Mouse (Mus musculus) thymus, postnatal 14 days (tissue): Measurements from ENCODE around the gene Mthfd1.

Experiments
- DNase-seq: peaks from one replicate; pipeline ENCODE4 v3.0.0; 2021

The Mthfd1 gene

DNA sequence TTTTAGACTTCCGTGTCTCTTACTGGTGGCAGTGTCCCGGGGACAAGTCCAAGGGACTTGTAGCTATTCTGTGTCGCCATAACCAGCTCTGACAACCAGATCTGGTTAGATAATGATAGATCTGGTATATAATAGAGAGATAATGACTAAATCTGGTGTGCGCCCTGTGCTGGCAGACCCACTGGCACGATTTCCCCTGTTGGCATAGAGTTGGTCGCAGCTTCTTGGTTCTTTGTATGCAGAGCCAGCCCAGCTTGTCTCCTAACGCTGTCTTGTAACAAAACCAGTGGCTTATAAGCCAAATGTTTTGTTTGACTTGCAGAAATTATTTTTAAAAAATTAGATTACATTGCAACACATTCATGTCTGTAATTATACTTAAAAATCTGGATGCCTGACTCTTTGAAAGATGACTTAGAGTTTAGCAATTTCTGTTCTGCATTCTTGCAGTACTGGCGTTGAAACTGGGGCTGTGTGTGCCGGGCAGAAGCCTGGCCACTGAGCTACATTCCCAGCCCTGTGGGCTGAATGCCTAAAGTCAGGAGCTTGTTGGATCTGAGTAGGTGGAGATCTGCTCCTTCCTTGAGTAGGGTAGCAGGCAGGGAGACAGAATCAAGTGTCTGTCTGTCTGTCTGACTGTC lies 9.3 kb downstream of the Mthfd1 start:
- no peak for DNase-seq

DNA sequence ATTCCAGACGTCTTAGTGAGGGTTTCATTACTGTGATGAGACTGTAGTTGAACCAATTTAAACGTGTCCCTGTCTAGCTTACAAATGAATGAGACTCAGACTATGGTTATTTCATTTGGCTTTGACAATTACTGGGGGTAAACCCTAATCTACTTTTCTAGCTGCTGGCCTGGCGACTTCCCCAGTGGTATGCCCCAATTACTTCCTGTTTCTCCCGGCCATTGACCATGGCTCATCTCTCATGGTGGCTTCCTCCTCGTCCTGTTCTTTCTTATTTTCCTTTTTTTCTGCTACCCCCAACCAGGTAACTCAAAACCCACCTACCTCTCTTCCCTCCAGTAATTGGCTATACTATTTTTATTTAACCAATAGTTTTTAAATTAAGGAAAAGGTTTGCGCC lies 9.9 kb downstream of the Mthfd1 start:
- DNase-seq, result no peak

DNA sequence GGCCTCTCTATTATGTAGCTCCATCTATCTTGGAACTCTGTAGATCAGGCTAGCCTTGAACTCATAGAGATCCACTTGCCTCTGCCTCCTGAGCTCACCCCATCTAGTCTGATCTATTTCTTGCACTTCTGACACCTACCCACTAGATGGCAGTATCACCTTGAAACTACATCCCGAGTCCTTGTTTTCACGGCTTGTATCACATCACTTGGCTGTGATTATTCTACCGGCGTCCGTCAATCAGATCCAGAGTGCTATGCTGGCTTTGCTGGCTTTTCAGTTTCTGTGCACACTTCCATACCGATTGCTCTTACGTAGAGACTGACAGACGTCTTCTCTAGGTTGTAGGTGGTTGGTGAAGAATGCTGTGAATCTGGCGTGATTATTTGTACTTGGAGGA lies 11.8 kb downstream of the Mthfd1 start:
- DNase-seq, result peak; percentile 33

DNA sequence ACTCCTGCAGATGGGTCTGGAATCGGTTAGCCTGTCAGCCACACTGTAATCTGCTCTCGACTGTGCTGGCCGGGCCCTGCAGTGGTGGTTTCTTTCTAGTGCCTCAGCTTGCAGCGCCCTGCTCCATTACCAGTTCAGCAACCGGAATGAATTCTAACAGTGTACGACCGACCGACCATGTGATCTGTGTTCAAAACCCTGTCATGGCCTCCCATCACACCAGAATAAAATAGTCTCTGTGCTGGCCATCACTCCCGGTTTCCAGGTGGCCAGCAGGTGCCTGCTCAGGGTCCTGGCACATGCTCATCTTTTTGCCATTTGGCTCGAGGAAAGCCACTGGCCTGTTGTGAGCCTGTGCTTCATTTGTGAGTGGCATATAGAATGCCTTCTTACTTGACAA lies 13.6 kb downstream of the Mthfd1 start:
- no peak for DNase-seq

DNA sequence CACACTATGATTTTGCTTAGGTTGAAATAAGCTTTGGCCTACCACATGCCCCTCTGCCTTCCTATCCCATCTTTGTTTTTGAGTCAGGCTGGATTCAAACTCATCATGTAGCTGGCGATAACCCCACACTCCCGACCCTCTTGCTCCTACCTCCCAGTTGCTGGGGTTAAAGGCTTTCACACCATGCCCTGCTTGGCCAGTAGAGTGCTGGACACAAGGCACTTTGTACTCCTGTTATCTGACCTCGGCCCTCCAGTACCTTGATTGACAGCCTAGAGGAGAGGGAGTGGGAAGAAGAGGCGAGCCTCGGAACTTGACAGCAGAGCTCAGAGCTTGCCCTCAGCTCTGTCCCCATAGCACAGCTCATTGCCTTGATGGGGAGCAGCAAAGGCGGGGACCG lies 14.1 kb downstream of the Mthfd1 start:
- DNase-seq, result no peak

DNA sequence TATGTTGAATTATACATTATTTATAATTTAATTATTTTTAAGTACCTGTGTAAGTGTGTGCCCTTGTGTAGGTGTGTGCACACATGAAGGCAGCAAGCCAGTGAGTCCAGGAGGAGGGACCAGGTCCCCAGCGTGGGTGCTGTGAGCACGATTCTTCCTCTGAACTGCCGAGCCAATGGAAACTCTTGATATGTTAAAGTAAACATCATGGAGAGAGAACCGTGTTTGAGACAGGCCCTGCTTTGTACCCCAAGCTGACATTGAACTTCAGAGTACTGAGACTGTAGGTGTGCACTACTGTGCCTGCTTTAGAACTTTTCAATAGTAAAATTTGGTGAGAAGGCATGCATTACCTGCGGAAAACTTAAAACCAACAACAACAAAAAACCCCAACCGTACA lies 16.4 kb downstream of the Mthfd1 start:
- DNase-seq, result no peak

DNA sequence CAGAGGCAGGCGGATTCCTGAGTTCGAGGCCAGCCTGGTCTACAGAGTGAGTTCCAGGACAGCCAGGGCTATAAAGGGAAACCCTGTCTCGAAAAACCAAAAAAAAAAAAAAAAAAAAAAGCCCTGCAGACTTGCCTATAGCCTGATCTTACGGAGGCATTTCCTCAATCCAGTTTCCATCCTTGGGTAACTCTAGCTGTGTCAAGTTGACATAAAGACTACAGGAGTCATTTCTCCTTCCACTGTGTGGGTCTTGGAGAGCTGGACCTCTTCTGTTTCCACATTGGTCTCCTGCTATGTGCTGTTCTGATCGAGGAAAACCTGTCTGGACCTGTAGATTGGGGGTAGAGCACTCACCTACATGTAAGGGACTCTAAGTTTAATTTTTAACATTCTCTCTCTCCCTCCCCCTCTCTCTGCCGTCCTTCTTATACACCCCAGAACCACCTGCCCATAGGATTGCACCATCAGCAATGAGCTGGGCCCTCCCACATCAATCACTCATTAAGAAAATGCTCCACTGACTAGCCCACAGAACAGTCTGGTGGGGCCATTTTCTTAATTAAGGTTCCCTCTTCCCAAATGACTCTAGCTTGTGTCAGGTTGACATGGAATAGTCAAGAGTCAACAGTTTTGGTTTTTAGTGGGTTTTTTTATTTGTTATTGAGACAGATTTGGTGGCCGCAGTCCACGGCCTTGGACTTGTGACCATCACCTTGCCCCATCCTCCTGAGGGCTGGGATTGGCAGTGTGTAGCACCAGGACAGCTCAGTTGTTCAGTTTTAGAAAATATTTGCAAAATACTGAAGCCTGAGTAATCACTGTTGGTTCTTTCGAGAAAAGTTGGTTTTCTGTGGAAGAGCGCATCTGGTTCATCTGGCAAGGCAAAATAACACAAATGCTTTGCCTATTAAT lies 17.8 kb downstream of the Mthfd1 start:
- DNase-seq, result no peak

DNA sequence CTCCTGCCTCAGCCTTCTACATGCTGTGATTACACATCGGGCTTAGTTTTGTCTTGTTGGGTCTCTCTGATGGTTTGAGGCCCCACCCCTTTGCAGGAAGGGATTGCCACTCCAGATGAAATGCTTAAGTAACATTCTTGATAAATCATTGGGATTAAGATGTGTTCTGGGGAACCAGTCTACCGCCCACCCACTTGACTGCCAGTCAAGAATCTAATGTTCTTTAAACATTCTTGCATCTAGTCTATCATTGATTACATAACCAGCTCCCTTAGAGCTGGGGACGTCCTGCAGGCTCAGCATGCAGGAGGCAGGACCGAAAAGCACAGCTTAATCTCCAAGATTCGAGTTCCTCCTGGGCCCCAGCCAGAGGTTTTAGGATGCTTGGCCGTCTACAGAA lies 23.1 kb downstream of the Mthfd1 start:
- DNase-seq, result no peak

DNA sequence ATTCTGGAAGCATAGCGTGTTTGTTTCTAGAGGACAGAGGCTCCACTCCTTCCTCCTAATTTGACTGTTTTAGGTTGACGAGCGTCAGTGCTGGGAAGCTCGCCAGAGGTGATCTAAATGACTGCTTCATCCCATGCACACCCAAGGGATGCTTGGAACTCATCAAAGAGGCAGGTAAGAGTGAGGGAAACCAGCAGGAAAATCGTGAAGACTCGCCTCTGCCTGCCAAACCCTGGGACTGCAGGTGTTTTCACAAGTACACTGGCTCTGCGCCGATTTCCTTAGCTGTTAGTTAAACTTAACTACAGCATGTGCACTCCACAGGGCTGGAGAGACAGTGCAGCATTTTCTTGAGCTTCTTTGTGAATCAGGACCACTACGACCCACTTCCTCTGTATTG lies 25.5 kb downstream of the Mthfd1 start:
- DNase-seq, result no peak

DNA sequence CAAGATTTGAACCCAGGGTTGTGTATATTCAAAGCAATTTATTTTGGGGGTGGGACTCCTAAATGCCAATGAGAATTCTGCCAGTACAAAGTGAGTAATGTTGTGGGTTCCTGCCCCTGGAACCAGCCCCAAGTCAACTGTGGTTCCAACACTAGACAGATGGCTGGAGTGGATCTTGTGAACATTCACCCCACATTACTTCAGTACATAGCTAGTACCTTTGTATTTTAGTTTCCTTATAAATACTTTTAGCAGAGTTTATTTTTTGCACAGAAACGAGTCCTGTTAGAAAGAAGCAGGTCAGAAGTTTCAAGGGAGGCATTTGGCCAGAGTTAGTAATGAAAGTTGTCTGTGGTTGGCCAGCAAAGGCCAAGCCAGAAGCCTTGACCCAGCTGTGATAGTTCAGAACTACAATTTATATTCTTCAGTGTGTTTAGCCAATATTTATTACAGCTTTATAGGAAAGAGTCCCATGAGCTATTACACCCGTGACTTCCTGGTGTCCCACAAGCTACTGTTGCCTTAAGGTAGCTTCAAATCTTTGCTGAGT lies 26.1 kb downstream of the Mthfd1 start:
- no peak for DNase-seq

DNA sequence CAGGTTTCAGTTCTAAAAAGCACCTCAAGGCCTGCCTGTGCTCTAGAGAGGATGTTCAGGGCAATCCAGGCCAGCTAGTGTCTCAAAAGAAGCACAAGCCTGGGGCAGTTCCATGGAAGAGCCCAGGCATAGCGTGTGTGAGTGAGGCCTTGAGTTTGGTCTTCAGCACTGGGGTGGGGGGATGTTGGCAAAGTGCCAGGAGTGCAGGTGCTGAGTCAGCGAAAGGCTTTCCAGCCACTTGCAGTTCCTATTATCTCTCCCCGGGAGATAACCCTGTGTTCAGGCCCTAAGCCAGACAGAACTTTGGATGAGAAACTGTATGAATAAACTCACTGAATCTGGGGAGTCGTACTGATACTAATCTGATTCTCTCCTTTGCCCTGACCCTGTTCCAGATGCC lies 27.0 kb downstream of the Mthfd1 start:
- DNase-seq, result no peak

DNA sequence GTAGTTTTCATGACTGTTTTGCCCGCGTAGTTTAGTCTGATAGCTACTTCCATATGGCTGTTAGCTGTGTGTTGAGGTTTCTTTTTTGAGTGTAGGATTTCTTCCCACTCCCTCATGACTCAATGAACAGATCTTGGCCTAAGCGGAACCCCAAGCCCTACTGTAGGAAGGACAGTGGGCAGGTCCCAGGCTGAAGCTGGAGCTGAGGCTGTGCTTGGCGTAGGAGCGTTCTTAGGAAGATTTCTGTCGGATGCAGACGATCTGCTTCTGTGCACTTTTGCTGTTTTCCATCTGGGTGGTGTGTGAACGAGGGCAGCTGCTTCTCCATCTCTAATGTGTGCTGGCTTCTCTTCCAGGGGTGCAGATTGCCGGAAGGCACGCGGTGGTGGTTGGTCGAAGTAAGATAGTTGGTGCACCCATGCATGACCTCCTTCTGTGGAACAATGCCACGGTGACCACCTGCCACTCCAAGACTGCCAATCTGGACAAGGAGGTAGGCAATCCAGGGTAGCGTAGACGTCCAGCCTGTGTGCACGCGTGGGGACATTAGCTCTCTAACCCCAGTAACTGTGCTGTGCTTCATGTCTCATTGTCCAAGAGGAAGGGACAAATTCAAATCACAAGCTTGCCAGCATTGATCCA lies 27.6 kb downstream of the Mthfd1 start:
- no peak for DNase-seq

DNA sequence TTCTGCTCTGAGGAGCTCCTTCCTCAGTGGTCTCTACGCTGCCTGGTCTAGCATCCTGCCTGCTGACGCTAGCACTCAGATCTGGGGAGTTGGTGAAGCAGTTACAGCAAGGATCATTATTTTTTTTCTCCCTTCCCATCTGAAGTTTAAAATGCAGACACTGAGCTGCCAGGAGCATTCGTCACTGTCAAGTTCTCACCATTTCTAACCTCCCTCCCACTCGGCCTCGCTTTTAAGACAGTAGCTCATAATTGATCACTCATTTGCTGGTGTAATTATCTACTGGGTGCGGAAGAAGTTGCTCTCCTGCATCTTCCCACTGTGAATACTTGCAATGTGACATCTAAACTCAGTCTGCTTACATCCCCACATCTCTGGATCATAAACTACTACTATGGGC lies 30.3 kb downstream of the Mthfd1 start:
- DNase-seq, result no peak

DNA sequence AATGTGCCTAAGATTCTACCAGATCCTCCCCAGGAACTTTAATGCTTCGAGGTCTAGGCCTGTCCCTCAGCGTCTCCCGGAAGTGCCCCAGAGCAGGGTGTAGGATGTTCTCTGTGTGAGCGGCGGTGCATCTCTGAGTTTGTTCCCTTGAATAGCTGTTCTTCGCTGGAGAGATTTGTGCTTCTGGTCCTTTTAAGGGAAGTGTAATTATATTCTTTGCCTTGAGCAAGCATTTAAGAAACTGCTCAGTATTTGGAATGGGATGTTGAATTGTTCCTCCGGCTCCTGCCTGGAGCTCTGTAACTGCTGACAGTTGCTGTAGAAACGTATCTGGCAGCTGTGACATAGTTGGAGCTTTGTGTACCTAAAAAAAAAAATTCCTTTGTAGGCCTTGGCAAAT lies 32.9 kb downstream of the Mthfd1 start:
- DNase-seq, result no peak

DNA sequence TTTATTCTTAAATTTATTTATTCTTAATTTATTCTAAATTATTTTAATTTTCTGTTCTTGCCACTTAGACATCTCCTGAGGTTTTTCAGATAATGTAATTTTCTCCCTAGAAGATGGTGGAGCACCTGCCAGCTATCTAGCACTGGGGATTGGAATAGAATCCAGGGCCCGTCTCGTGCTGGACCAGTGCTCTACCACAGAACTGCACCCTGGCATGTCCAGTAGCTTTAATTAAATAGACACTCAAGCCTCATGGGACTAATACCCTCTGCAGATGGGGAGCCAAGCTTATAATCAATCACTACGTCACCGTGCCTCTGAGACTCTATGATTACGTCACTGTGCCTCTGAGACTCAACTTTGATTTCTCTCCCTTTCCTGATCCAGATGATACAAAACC lies 33.4 kb downstream of the Mthfd1 start:
- no peak for DNase-seq

DNA sequence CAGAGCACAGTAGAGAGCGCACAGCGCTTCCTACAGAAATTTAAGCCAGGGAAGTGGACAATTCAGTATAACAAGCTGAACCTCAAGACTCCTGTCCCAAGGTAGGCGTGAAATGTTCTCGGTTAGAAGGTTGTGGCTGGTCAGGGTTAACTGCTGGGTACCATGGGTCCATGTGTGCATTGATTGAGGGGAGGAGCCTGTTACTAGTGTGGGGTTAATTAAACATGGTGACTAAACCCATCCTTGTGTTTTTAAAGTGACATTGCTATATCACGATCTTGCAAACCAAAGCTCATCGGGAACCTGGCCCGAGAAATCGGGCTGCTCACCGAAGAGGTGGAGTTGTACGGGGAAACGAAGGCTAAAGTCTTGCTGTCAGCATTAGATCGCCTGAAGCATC lies 34.3 kb downstream of the Mthfd1 start:
- no peak for DNase-seq

DNA sequence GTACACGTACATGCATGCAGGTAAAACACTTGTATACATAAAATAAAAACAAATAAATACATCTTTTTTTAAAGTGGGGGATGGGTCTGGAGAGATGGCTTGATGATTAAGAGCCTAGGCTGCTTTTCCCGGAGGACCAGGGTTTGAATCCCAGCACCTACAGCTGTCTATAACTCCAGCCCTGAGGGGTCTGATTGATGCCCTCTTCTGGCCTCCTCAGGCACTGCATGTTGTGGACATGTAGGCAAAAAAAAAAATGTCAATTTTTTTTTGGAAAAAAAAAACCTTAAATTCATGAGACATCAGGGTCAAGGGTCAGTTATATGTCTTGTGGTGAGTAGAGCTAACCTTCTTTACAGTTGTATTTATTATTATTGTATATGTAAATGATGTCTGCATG lies 35.2 kb downstream of the Mthfd1 start:
- DNase-seq, result peak; percentile 40

DNA sequence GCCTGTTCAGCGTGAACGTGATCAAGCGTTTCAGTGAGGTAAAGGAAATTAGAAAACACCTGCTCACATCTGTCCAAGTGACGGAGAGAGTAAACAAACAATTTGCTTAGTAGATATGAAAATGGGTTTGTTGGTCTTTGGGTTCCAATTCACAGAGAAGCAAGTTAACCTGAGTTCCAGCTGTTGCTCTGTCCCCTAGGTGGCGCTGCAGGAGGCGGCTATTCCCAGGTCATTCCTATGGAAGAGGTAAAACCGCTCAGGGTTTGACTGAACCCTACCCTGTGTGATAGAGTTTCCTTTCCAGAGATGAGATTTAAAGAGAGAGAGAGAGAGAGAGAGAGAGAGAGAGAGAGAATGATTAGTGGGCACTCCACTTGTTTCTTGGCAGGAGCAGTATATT lies 38.1 kb downstream of the Mthfd1 start:
- peak; percentile 54 for DNase-seq

DNA sequence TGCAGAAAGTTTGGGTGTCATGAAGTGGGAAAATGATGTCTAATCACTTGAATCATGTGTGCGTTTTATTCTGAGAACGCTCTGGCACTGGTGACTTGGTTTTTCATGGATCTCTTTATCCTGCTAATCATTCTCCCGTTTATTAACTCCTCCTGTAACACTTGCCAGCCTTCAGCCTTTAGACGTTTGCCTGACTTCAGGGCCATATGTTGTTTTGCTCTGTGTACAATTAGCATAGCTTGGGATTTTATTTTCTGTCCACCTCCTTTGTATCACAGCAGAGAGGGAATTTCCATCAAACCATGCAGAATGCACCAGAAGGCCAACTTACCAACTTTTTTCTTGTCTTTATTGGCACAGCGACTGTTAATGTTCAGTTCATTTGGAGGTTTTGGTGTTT lies 42.7 kb downstream of the Mthfd1 start:
- no peak for DNase-seq

DNA sequence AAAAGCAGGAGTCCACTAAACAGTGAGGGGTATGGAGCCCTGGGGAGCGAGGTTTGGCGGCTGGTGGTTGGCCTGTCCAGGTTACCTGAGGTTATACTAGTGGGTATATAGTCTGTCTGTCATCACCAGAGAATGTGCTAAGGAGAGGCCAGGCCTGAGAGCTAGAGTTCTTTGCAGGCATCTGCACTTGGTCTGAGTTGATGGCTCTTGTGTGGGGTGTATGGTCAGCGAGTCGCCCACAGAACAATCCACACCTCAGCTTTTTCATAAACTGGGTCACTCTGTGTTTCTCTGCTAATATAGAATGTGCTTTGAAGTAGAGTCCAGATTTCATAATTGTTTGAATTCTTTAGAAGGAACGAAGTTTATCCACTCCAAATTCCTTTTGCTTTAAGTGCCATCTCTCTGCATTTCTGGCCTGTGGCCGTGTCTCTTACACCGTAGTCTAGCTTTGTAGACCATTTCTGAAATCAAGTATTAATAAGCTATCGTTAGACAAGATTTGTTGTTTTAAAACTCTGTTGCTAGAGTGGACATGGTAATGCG lies 44.3 kb downstream of the Mthfd1 start:
- DNase-seq, result no peak

DNA sequence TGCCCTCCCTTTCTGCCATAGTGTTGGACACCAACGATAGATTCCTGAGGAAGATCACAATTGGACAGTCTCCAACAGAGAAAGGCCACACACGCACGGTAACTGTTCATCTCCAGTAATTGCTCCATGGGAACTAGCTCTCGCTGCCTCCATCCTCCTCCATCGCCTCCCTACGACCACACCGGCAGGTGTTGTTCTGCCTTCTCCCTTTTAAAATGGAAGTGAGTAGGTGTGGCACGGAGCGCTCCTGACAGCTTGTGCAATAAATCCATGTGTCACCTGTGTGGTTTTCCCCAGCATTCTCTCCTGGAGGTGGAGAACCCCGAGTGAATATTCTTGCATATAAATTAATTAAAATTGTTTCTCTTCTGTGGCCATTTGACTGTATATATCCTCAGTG lies 45.3 kb downstream of the Mthfd1 start:
- no peak for DNase-seq

DNA sequence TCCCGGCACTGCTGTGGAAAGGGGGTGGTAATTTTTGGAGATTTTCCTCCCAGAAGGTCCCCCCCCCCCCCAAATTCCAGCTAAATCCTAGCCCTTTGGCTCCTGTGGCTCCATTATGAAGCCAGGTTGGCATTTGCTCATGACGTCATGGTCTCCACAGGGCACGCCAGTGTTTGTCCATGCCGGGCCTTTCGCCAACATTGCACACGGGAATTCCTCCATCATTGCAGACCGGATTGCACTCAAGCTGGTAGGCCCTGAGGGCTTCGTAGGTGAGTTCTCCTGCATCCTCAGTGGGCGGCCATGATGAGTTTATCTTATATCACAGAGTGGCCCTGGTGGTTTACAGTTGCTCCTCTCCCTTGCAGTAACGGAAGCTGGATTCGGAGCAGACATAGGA lies 48.4 kb downstream of the Mthfd1 start:
- DNase-seq, result no peak

DNA sequence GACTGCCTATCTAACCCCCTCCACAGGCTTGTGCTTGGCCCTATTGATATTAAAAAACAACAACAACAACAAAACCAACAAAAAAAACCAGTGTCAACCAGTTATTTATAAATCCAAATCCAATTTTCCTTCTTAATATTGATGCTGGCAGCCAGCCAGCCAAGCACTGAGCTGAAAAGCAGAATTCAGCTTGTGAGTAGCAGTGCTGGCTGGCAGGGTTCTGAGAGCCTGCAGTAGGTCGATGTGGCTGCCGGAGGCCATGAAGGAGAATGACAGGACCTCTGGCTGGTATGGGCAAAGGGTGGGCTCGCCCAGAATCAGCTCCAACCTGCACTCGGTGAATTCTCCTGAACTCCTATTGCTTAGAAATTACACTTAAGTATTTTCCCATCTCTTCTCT lies 49.1 kb downstream of the Mthfd1 start:
- no peak for DNase-seq

DNA sequence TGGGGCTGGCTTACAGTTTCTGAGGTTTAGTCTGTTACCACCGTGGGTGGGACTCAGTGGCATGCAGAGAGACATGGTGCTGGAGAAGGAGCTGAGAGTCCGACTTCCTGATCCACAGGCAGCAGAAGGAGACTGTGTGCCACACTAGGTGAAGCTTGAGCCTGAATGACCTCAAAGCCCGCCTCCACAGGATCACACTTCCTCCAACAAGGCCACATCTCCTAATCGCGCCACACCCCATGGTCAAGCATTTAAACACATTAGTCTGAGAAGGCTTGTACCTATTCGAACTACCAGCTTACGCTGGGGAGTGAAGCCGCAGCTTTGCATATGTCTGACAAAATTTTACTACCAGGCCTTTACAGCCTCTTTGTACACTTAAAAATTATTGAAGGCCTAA lies 50.0 kb downstream of the Mthfd1 start:
- DNase-seq, result no peak
